Mouse (Mus musculus): Measurements from ENCODE around the gene Ddhd1. TPM values are rescaled to one million over a fixed set of nuclear protein-coding genes. Genes with fewer than 3 reads are reported as not detected.

Ddhd1 gene
- total RNA-seq, 1 experiment = 12.4 TPM

GRCm38 (mm10) chr14:45539659-45540468 lies 118.1 kb downstream of the Ddhd1 start:
- in situ Hi-C loops (cut with MboI; ENCODE audit: low sequenced_read_pairs in 2 of 2, unreplicated experiment in 2 of 2) = no loop called here
- TF ChIP-seq MAFK (IDR thresholded peaks at IDR 0.05; ENCODE audit: insufficient read depth, low read depth, low read length) (peak; percentile 33; the same call in 1 of the 2 replicates), ZNF384 (IDR thresholded peaks at IDR 0.05; ENCODE audit: low read depth, low read length) (no peak; the same call in 1 of the 2 replicates), ZC3H11A (IDR thresholded peaks at IDR 0.05; ENCODE audit: borderline replicate concordance, low read depth, low read length) (0 out of 2 replicates have a peak, but pooled peaks have one; percentile 45)
- H3K27ac ChIP-seq (ENCODE audit: insufficient read depth, low read depth, low read length, poor library complexity, severe bottlenecking) = peak overlapping the region; percentile 64
- H3K4me3 ChIP-seq (ENCODE audit: insufficient read depth in 1 of 2, low read depth in 1 of 2, low read length in 2 of 2, poor library complexity in 1 of 2, severe bottlenecking in 1 of 2) = peak overlapping the region; percentile 1 to 12; a peak in 2 of 4 replicates
- peak; percentile 94 for DNase-seq (ENCODE audit: low read depth, low spot score)
- no peaks in the 10 kb centered on the region for H3K9me3 ChIP-seq (ENCODE audit: control insufficient read depth, insufficient read depth, low read depth, low read length)
- H3K4me1 ChIP-seq (ENCODE audit: control insufficient read depth in 2 of 2, insufficient read depth in 2 of 2, low read length in 2 of 2, poor library complexity in 1 of 2) = peaks cover 4 to 11% of the 10 kb centered on the region in 2 experiments
- H3K9ac ChIP-seq (ENCODE audit: insufficient read depth, low read depth, low read length, poor library complexity, severe bottlenecking) = peak overlapping the region; percentile 8; the same call in 1 of the 2 replicates
- no peaks in the 10 kb centered on the region for H3K36me3 ChIP-seq (ENCODE audit: control insufficient read depth, insufficient read depth, low read length, poor library complexity, severe bottlenecking)

Other genes with a start within 250 kb of the Ddhd1 start
- 47.0 and 60.5 TPM in 2 replicates for gene Fermt2, start 128.0 kb downstream of the Ddhd1 start, total RNA-seq (2012; rRNA removed)